Mouse (Mus musculus) left cerebral cortex, postnatal 14 days (tissue): Measurements from ENCODE around the gene Kctd2. TPM values are rescaled to one million over a fixed set of nuclear protein-coding genes. Genes with fewer than 3 reads are reported as not detected.
"Not testable (repeated sequence)": the region's sequence is repeated elsewhere in the genome, so short reads cannot be mapped to it uniquely, and the experiment has no call there.

Experiments
- DNase-seq, 2 experiments: peaks; one replicate each; pipeline ENCODE4 v3.0.0; 2021 to 2022; ENCODE audit warnings: low spot score in 2 of 2, mixed read lengths in 1 of 2
- intact Hi-C: fragments of 180-260 bp; cut with DNase I; formaldehyde crosslinking; loops from one replicate; pipeline ENCODE4 v1.15.1; 2025
- total RNA-seq, 2 experiments: library from RNA; stranded (reverse); gene quantifications; 2 replicates each; pipeline ENCODE4 v1.2.3; 2021

The Kctd2 gene
- total RNA-seq, 2 experiments from 2014 or later, result 65.5 to 66.2 TPM

DNA sequence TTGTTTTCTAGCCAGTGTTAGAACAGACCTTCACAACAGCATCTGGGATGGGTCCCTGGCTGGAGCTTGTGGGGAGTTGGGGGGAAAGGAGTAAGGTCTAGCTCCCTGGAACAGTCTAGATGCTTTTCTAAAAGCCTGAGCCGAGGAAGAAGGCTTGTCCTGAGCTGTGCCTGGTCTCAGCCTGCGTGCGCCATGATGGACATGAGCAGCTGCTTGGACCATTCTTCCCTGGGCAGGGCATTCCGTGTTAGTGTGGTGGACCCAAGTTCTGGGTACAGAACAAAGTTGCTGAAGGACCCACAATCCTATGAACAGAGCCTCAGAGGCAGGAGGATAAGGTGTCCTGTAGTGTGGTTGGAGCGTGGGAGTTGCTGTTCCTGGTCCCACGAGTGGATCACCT is 10.6 kb downstream of the Kctd2 start:
- DNase-seq, result no peak
- intact Hi-C loops, result no loop called here

DNA sequence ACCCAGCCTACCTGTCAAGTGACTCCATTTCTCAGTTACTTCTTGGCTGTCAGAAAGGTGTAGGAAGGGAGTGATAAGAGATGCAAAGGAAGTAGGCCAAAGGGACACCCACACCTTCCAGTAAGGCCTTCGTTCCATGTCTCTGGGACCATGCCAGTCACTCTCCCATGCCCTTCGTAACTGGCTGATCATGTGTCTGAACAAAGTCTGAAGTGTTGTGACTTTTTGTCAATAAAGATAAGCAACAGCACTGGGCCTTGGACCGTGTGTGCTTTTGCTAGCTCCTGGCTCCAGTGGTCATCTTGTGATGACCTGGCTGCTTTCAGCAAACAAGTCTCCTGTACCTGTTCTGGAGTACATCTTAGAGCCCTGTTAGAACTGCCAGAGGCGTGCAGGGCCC is 12.9 kb downstream of the Kctd2 start:
- DNase-seq, result no peak
- intact Hi-C loops, result no loop called here

DNA sequence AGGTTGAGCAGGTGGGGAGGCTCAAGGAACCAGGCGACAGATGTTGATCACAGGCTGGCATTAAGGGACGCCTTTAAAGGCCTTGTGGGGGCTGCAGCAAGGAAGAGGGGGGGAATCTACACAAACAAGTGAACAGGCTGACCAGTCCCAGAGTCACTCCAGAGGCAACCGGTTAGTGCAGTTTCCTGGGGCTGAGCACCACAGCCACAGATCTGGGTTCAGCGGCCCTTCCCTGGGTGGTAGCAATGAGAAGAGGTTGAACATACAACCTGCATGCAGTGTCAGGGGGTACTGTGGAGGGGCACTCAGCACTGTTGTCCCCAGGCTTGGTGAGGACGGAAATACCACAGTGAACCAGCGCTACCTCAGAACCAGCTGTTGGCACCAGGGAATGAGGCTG is 13.4 kb downstream of the Kctd2 start:
- intact Hi-C loops, result no loop called here
- DNase-seq, result no peak

DNA sequence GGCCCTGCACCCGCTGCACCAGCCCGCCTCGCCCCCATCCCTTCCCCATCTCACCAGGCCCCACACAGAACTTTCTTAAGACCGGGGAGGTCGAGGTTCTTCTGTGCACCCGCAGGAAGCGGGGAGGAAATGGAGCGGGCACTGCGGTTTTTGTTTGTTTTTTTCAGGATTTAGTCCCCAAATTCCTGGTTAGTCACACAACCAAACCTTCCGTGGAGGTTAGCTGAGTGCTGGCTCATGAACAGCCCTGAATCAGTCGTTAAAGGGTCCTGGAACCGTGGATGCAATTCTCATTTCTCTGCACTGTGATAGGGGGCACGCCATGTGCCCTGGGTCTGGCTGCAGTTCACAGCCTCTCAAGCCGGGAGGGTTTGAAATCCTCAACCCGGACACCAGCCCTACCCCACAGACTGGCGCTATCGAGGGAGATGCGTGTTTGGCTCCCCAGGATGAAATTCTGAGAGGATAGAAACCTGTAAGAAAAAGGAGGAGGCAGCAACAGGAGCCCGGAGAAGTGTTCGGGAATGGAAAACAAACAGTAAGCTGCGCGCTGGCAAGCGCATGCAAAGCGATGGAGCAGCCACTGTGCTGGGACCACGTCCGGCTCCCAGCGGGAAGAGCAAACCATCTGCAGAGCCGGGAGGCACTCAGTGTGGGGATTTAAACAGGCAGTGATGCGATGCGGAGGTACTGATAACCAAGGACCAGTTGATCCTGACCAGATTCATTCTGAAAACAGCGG is 15.8 kb downstream of the Kctd2 start:
- intact Hi-C loops, result no loop called here
- DNase-seq, result peak in 1 of 2 experiments; percentile 40

DNA sequence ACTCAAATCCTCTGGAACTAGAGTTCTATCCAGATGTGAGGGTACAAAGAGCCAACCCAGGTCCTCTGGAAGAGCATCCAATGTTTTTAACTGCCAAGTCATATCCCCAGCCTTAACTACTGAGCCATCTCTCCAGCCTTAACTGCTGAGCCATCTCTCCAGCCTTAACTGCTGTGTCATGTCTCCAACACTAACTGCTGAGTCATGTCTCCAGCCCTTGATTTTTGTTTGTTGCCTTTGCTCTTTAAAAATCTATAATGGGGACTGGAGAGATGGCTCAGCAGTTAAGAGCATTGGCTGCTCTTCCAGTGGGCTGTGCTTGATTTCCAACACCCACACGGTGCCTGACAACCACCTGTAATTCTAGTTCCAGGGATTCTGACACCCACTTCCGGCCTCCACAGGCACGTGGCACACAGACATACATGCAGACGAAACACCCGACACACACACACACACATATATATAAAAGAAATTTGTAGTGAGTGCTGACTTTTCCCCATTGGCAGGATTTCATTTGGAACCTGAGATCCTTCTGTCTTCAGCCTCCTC is 17.7 kb downstream of the Kctd2 start:
- intact Hi-C loops, result no loop called here
- DNase-seq, result peak in 1 of 2 experiments; percentile 55

DNA sequence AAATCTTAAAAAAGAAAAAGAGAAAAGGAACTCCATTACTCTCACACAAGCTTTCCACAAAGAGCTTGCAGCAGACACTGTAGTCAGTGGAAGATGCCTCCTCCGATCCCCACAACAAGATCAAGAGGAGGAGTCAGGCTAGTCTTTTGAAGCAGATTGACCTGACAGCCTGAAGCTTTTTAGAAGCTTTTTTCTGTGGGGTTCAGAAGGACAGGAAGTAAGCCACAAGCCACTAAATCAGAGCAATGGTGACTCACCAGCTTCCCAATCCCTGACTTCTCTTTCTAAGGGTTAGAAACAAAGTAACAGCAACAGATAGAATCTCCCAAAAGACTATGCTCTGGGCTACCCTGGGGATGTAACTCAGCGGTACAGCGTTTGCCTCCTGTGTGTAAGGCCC is 19.4 kb downstream of the Kctd2 start:
- intact Hi-C loops, result no loop called here

DNA sequence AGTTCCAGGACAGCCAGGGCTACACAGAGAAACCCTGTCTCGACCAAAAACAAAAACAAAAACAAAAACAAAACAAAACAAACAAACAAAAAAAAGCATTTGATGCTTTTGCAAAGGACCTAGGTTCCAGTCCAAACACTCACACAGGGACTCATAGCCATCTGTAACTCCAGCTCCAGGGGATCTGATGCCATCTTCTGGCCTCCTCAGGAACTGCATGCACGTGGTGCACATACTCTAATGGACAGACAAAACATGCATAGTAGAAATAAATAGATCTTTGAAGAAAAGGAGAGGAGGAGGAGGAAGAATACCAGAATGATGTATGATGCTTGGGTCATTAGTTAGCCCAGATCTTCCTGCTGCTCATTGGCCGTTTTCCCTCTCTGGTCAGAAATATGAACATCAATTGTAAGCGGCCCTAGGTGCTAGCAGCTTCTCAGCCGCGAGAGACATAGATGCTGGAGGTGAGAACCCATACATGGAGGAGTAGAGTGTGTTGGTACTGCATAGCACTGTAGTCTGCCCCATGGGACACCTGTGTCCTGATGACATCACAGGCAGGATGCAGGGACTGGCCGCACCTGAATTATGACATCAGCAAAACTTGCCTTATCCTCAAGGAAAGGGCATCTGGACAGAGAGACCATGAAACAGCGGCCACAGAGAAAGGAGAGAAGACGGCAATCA is 20.1 kb downstream of the Kctd2 start, which contains the start of gene Trim80:
Gene Trim80 (plus strand): TSS at position 640 of the 690 bp plus-strand sequence.
- intact Hi-C loops, result no loop called here
- no peak for DNase-seq

More for the DNA sequence above, 19.4 kb downstream of the Kctd2 start:
- no peak for DNase-seq

DNA sequence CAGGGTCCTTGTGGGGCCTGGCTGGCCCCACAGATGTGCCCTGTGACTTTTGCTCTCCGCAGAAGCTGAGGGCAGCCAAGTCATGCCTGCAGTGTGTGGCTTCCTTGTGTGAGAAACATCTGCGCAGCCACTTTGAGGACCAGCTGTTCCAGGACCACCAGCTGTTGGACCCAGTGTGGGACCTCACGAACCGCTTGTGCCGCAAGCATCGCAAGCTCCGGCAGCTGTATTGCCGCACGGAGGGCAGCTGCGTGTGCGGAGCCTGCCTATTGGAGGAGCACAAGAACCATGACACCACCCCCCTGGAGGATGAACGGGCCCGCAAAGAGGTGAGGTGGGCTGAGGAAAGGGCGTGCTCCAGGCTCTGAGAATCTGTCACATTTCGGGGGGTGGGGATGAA is 21.5 kb downstream of the Kctd2 start:
- intact Hi-C loops, result no loop called here
- no peak for DNase-seq

DNA sequence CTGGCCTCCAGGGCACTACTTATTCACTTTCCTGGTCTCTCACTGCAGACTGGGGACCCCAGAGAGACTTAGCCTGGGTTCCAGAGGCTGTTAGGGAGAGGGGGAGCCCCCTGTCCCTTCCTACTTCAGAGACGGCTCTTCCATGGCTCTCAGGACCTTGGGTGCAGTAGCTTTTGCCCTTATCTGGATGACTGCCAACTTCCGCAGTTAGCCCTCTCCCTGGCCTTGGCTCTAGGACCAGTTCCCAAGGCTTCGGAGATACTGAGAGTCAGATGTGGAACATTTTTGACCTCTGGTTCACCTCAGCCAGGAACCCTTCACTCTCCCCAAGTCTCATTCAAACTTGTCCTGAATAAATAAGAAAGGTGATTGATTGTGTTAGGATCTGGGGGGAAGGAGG is 27.0 kb downstream of the Kctd2 start:
- intact Hi-C loops, result no loop called here
- no peak for DNase-seq

DNA sequence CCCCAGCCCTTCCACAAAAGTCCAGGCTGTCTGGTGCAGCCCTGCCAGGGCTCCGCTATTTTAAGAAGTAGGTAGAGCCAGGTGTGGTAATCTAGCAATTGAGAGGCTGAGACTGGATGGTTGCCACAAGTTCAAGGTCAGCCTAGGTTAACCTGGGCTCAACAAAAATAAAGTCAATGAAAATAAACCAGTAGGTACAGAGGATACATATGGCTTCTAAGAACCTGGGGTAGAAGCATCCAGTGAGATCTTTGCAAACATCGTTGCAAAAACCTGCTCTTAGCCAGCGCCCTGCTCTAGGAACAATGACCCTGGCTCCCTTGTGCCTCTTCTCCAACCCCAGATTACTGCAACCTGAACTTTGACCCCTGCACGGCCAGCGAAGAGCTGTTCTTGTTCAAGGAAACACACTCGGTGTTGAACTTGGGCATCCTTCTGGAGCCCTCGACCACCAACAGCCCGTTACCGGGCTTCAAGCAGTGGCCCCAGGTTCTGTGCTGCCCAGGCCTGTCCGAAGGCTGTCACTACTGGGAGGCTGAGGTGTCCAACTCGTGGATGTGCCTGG is 27.5 kb downstream of the Kctd2 start:
- intact Hi-C loops, result no loop called here
- DNase-seq, result no peak

DNA sequence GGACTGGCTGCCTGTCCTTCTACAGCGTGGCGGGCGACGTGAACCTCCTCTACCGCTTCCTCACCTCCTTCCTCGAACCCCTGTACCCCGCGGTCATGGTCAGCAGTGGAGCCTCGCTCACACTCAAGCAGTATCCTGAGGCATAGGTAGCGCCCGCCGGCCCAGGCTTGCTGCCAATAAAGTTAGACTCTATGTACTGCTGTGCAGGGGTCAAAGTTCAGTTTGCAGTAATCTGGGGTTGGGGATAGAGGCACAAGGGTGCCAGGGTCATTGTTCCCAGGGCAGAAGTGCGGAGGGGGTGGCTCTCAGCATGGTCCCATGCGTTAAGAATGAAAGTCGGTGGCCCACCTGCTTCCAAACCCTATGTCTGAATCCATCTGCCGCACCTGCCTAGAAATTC is 28.1 kb downstream of the Kctd2 start:
- intact Hi-C loops, result no loop called here
- no peak for DNase-seq

DNA sequence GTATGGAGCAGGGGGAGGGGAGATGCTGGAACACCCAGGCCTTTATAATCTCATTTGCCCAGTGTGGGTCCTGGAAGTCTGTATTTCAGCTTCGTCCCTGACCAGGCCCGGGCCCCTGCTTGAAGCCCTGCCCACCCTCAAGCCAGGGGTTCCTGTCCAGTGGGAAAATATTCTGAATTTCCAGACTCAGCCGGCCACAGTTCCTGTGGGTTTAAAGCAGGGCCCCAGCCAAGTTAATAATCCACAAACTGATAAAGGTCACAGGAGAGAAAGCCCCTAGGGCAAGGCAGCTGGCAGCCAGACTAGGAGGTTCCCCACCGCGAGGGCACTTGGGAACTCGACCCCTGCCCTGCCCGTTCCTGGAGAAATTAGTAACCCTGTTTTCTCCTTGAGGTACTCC is 29.1 kb downstream of the Kctd2 start:
- DNase-seq, result no peak

DNA sequence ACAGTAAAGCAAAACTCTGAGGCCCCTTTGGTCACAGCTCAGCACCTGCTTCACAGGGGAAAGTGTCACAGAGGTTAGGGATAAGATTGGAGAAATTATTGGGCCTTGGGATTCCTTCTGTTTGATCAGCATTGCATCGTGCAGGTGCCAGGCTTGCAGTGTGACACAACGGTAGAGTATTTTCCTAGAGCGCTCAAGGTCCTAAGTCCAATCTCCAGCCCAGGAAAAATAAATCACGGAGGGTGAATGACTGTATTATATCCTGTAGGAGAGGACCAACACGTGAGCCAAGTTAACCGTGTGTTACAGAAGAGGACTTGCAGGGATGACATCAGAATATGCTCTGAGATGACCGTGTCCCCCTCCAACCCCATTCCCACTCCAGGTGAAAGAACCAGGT is 30.2 kb downstream of the Kctd2 start:
- intact Hi-C loops, result no loop called here

More for the DNA sequence above, 29.1 kb downstream of the Kctd2 start:
- intact Hi-C loops, result no loop called here

DNA sequence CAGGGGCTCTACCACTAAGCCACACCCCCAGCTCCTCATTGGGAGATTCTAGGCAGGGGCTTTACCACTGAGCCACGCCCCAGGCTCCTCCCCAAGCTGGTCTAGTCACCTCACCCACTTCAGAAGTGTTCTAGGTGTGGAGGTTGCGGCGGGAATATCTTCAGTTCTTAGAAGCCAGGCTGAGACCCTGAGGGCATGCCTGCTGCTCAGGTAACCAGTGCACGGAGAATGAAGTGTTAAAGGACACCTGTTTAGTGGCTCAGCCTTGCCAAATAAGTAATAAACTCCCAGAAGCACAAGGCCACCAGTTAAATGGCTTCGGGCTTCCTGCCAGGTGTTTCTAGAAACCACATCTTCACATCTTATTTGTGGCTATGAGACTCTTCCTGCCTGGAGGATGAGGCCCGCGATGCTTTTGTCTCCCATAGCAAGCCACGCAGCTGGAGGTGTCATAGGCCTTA is 31.9 kb downstream of the Kctd2 start:
- intact Hi-C loops, result no loop called here
- DNase-seq, result no peak

More for the DNA sequence above, 30.2 kb downstream of the Kctd2 start:
- DNase-seq, result no peak

DNA sequence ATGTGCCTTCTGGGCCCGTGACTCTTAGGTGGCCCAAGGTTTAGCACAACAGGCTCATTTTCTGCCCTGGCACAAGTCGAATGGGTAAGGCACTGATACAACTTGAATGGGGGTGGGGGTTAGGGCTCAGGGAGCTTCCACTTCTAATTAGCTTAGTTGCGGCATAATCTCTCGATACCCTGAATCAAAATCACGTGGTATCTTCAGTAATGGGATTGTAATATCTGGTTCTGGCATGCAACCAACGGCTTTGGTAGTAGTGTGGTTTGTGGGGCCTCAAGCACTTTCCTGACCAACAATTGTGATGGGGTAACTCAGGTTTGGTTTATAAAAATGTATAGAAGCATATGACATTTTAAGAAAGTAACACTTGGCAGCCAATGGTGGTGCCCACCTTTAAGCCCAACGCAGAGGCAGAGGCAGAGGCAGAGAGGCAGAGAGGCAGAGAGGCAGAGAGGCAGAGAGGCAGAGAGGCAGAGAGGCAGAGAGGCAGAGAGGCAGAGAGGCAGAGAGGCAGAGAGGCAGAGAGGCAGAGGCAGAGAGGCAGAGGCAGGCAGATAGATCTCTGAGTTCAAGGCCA is 32.4 kb downstream of the Kctd2 start:
- intact Hi-C loops, result no loop called here
- DNase-seq, result no peak

DNA sequence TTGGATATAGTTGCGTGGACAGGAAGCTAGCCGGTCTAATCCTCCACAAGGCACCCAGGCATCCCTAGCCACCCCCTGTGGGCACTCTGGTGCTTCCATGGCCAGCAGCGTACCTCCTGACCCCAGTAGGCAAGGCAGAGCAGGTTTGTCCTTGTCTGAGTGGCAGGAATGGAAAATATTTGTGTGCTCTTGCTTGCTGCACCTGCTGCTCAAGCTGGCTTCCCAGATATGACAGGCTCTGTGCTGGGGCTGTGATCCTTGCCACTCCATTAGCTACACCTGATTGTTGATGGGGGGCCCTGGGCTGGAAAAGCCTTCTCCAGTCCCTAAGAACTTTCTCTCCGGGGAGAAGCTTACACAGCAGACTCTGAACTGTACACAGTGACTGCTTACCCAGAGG is 33.4 kb downstream of the Kctd2 start:
- DNase-seq, result no peak
- intact Hi-C loops, result no loop called here

DNA sequence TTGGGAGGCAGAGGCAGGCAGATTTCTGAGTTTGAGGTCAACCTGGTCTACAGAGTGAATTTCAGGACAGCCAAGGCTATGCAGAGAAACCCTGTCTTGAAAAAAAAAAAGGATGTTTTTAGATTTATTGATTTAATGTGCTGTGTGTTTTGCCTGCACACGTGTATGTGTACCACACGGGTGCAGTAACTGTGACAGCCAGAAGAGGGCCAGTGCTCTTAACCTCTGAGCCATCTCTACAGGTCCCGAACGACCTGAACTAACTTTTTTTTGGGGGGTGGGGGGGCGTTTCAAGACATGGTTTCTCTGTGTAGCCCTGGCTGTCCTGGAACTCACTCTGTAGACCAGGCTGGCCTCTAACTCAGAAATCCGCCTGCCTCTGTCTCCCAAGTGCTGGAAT is 34.9 kb downstream of the Kctd2 start:
- intact Hi-C loops, DNase-seq: not testable (repeated sequence)

DNA sequence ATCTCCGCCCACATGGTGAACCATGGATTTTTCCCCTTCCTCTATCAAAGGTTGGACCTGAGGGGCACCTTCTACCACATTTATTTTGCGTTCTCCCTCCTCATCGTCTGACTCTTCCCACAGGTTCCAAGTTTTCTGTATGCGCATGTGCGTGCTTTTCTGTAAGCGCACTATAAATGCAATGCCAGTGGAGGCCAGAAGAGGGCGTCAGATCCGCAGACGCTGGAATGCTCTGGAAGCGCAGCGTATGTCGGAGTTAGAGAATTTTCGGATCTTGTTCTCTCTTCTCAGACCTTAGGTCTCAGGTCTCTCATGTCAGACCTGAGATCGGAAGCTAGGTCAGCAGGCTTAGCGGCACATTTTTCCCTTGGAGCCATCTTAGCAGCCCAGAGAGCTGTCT is 35.7 kb downstream of the Kctd2 start:
- intact Hi-C loops, result no loop called here
- DNase-seq, result no peak

DNA sequence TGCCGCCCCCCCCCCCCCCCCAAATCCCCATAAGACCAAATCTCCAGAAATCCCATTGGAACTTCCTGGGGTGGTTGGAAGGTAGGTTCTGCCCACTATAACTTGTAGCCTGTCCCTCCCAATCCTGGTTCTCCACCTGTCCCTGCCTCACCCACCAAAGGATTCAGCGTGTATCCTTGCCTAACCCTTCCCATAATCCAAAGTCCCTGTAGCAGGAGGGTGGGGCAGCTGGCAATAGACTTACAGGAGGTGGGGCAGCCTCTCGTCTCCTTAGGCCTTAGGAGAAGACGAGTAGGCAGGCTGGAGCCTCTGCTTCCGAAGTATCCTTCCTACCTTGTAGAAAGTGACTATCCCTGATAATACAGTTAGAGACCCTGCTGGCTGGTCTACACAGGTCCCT is 36.3 kb downstream of the Kctd2 start:
- no peak for DNase-seq
- intact Hi-C loops, result no loop called here

DNA sequence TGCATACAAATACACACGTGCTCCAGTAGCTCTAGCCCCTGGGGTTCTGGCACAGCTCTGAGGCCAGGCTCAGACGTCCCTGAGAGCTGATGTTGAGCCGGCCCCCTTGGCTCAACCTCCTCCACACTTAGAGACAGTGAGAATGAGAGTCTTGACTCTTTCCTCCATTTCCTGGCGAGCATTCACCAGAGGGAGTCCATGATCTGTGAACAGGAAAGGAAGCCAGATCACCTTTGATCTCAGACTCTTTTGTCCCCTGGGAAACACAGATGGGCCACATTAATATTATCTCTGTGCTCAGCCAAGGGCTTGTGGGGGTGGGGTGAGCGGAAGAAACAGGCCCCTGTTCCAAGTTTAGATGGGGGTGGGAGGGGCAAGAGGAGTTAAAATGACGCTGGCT is 37.5 kb downstream of the Kctd2 start:
- no peak for DNase-seq
- intact Hi-C loops, result no loop called here
